Mouse (Mus musculus): ENCODE results near the gene Ppp4r3a. TPM values are rescaled to one million over a fixed set of nuclear protein-coding genes. Genes with fewer than 3 reads are reported as not detected.
A peak's percentile ranks its signal among the peaks of the same experiment; 100 is the strongest.
"Not testable (repeated sequence)": the region's sequence is repeated elsewhere in the genome, so short reads cannot be mapped to it uniquely, and the experiment has no call there.

Gene Ppp4r3a
- total RNA-seq, 2 experiments from 2014 or later, result 43.2 to 43.4 TPM

DNA sequence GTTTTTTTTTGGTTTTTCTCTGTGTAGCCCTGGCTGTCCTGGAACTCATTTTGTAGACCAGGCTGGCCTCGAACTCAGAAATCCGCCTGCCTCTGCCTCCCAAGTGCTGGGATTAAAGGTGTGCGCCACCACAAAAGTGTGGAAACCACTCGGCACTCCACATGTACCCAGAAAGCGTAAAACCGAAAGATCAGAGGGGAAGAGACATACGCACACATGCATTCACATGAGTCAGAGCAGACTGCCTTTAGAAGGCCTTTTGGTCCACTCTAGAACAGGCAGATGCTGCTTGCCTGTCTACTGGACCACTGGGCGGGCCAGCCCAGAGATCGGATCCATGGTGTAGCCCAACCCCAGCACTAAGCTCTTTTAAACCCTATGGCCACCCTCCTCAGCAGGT, 69.8 kb downstream of the Ppp4r3a start:
- not testable (repeated sequence) for DNase-seq (ENCODE audit: low spot score in 2 of 2)

DNA sequence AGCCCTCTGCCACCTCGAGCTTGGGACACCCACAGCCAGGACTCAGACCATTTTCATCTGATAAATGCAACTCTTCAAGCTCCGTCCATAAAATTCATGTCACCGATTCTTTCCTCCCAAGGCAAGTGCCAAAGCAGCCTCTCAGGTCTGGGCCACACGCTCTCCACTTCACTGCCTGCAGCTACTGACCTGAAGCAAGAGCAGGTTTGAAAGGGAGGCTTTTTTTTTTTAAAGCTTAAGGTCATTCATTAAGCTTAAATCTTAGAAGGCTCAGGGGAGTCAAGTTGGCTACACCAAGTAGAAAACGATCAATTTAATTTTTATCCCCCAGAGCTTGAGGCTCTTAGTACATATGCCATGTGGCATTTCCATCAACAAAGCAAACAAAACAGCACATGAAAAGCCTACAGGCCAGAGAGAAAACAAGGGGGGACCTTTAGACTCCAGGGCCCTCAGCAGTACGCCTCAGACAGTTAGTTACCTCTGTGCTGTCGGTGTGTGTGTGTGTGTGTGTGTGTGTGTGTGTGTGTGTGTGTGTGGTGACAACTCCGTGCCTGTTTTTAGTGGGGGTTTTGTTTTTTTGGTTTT, 70.3 kb downstream of the Ppp4r3a start:
- DNase-seq (ENCODE audit: low spot score in 2 of 2), result no peak

DNA sequence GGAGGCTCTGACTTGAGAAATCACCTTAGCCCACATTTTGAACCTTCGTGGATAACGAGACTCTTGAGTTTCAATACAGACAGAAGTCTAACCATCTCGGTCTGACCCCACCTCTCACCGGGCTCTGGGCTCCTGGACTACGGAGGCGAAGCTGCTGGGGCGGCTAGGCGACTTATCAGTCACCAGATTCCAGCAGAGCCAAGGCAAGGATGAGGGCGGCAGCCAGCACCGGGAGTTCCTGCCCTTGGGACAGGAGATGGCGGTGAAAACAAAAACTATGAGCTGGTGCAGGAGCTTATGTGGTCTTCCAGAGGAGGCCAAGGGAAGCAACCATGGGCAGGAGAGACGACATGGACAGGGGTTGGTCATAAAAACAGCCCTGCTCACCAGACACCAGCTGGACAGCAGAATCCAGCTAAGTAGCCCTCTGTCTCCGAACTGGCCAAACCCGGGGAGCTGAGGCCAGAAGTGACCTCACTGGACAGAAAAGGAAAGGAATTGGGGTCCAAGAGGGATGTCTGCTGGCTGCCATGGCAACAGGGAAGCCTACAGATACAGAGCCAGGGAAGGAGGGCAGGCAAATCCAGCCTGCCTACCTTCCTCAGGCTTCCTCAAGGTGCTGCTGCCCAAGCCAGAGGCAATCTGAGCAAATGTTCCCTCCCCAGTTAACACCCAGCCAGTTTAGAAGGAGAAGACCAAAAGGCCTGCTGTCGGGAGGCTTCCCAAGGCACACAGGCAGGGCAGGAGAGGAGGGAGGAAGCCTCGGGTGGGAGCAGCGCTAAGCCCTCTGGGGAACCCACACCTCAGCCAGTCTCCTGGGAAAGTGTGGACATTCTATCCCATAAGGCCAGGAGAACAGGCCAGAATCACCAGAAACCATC, 71.1 kb downstream of the Ppp4r3a start:
- DNase-seq (ENCODE audit: low spot score in 2 of 2), result no peak

DNA sequence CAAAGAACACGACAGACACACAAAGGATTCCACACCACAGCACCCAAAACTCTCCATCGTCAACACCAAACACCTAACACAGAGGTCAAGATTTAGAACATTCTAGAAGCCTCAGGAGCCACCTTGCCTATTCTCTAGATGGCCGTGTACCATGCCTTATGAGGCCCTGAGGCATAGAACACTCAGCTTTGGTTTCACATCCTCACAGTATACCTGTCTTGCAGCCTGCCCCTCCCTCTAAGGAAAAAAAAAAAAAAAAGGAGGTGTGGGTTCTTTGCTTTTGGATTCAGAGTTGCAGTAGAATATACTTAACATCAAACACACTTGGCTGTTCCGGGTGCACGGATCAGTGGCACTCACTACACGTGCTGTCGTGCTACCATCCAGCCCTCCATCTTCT, 72.5 kb downstream of the Ppp4r3a start:
- DNase-seq (ENCODE audit: low spot score in 2 of 2), result no peak

DNA sequence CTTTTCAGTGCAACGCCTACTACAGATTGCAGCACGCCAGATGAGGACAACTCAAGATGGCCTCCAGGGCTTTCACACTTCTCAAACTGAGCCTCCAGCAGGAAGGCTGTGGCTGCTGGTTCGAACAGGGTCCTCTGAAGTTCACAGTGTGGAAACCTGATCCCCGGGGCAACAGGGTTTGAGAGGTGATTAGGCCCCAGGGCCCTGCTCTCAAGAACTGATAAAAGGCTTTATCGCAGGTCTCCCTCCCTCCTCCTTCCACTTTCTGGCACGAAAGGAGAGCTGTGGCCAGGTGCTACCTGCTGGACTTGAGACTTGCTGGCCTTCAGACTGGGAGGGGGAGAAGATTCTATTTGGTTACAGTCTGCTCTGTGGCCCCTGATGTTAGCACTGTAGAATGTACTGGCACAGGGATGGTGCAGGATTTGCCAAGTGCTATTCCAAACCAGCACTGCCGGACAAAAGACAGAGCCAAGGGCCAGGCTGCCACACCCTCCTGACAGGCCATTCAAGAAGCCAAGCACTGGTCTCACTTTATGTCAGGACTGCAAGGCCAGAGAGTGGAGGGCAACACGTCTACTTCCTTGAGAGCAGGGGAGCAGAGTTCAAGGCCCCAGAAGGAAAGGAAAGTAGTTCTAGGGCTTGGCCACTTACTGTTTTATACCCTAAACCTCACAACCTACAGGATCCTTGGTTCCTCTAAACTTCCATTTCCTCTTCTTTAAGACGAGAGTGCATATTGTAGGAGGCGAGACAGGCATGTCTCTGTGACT, 73.2 kb downstream of the Ppp4r3a start:
- DNase-seq (ENCODE audit: low spot score in 2 of 2), result no peak

DNA sequence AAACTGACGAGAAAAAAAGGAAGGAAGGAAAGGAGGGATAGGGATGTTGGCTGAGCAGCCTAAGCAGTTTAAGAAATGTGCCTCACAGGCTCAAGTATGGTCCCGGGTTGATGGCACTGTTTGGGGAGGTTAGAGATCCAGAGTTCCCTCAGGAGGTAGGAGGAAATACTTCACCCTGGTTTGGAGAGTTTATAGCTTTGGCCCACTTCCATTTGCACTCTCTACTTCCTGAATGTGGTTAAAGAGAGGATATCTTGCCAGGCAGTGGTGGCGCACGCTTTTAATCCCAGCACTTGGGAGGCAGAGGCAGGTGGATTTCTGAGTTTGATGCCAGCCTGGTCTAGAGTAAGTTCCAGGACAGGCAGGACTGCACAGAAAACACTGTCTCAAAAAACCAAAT, 74.3 kb downstream of the Ppp4r3a start:
- no peak for DNase-seq (ENCODE audit: low spot score in 2 of 2)

DNA sequence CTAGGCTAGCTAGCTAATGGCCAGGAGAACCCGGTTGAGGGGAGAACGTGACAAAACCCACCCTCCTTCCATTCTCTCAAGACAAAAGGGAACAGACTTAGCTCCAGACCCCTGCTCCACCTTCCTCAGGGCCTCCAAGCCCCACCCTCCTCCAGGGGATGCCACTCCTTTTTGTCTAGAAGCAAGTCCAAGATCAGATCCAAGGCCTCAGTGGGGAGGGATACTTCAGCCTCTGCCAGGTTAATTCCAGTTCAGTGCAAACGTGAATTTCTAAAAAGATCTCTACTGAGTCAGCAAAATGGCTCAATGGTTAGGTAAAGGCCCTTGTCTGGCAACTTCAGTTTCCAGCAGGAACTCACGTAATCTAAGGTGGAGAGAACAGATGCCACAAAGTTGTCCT, 74.9 kb downstream of the Ppp4r3a start:
- DNase-seq (ENCODE audit: low spot score in 2 of 2), result no peak

DNA sequence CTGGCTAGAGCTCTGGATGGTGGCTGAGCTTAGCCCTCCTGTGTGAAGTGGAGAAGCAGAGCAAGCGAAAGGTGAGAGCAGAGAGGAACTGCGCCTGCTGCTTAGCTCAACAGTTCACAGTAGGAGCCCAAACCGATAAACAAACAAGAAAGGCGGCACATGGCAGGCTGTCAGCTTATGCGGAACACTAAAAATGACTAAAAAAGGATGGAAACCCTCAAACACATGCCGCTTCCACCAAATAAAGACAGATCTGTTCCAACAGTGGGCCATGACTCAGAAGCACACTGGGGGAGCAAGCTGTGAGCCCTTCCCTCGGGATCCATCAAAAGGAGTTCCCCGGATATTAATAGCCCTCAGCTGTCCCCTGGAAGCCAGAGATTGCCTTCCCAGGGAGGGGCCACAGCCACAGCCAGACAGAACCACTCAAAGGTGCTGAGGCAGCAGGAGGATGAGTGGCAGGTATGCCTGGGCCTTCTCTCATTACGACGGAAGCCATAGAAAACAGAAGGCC, 75.5 kb downstream of the Ppp4r3a start:
- peak; percentile 59 to 81 for DNase-seq (ENCODE audit: low spot score in 2 of 2)

DNA sequence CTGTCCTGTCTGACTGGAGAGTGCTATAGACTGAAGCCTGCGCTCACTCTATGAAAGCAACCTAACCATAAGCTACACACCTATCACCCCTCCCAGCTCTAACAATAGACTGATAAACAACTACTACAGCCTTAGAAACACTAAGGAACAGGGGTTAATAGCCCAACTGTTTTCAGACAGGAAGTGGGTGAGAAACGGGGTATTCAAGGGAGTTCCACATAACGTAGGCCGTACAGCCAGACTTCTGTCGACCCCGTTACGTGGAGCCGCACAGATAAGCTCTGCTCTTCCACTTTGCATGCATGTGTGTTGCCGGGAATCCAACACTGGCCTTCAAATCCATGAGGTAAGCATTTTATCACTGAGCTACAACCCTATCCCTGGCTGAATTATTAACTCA, 76.1 kb downstream of the Ppp4r3a start:
- DNase-seq (ENCODE audit: low spot score in 2 of 2), result no peak

DNA sequence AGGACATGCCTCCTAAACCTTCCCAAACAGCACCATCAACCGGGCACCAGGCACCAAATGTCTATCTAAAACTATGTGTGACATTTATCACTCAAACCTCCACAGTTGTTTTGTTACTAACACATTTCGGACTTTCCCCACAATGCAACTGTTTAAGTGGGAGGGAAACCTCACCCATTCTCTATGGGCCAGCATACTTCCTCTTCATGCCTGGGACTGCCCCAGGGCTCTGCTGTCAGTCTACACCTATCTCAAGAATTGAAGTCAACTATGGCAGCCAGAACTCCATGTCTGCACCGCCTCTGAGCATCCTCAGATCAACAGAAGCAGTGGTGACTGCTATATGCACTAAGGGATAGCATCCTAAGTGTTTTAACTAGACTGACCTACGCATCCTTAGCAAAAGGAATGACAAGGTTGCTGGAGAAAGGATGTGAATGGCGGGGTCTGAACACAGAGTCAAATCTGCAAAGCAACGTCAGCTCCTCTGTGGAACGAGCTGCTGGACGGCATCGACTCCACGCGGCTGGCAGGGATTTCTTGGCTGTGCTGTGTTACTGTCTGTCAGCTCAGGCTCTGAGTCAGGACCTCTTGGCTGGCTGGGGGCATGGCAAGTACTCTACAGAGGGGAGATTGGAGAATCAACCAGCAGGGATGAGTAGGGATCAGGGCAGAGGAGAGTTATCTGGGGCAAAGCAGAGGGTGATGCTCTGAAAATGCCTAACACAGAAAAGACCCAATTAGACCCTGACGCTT, 77.7 kb downstream of the Ppp4r3a start:
- no peak for DNase-seq (ENCODE audit: low spot score in 2 of 2)

DNA sequence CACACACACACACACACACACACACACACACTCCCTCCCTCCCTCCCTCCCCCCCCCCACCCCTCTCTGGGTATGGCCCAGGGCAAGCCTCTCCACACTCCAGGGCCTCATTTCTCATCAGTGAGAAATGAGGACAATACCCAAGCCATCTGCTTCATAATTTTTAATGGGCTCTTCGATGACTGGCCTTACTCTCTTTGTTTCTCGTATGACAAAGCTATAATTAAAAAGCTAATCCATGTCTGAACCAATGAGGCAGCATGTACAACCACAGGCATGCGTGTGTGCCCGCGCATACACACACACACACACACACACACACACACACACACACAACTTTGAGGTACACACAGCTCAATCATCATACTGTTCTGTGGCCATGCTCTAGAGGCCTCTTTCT, 78.5 kb downstream of the Ppp4r3a start:
- DNase-seq (ENCODE audit: low spot score in 2 of 2), result no peak

DNA sequence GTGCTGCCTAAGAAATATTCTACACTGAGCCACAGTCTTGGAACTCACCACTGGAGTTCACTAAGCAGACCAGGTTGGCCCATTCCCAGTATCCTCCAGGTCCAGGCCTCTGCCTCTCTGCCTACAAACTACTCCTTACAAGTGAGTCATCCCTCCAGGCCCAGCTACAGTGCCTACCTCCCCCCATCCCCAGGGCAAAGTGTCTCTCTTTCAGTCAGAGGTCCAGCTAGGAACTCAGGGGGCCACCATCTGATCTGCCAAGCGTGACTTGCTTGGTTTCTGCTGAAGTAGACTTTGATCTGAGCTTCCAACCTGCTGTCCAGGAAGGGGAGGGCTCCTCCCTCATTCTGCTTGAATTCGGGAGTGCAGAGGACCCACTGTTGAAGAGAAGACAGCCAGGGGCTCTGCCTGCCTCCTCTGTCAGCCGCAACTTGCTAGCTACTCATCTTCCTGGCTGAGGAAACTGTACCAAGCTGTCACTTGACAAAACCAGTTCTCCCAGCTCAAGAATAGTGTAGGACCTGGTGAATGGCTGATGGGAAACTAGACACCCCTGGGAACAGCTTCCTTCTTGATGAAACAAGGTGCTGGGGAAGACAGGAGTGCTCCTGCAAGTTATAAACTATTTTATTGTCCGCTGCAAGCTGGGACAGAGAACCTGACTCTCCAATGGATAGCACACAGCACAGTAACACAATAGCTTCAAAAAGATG, 80.5 kb downstream of the Ppp4r3a start:
- DNase-seq (ENCODE audit: low spot score in 2 of 2), result no peak

DNA sequence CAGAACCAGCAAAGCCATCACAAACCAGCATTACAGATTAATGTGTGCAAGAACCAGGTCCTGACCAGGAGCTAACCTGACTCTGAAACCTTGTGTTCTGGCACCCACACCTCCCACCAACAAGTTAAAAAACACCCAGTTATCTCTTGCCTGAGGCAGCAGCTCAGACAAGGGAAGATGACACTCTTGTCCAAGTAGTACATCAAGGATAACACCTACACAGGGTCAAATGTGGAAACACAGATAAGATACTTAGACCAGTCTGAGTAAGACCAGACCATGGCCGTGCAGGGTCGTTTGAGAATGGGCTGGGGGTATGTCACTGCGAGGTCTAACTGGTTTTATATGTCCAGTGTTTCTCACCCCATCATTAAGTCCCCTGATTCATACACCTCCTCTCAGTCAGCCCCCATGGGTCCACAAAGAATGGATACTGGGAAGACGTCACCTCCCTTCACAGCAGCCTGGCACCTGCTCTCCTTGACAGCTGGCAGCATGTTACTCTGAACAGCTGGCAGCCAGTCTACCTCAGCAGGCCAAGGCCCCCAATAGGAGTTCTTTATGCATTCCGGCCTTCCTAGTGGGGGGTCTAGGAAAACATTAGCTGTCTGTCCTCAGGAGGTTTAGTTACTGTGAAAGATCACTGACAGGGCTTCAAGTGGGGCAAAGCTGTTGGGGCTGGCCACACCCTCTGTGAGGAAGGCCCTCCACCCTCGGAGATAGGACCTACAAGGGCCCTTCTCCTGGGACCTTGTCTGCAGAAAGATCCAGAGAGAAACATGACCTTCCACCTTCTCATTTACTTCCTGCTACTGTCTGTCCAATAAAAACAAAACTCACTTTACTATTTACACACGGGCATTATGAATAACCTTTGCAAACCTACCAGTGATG, 84.2 kb downstream of the Ppp4r3a start:
- no peak for DNase-seq (ENCODE audit: low spot score in 2 of 2)

DNA sequence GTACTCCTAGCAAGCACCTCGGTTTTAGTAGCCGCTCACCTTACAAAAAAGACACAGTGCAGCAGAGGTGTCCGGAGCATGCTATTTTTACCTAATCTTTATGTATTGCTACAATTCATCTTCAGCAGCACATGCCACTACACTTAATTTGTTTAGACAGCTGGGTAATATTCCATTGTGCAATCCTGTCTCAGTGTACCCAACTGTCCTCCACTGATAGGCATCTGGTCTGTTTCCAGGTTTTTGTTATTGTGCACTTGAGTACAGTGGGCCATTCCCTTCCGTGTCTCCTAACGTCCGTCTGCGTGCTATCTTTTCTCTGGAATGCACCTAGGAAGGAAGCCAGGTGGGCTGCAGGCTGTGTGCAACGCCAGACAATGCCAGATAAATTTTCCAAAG, 84.9 kb downstream of the Ppp4r3a start:
- DNase-seq (ENCODE audit: low spot score in 2 of 2), result no peak

DNA sequence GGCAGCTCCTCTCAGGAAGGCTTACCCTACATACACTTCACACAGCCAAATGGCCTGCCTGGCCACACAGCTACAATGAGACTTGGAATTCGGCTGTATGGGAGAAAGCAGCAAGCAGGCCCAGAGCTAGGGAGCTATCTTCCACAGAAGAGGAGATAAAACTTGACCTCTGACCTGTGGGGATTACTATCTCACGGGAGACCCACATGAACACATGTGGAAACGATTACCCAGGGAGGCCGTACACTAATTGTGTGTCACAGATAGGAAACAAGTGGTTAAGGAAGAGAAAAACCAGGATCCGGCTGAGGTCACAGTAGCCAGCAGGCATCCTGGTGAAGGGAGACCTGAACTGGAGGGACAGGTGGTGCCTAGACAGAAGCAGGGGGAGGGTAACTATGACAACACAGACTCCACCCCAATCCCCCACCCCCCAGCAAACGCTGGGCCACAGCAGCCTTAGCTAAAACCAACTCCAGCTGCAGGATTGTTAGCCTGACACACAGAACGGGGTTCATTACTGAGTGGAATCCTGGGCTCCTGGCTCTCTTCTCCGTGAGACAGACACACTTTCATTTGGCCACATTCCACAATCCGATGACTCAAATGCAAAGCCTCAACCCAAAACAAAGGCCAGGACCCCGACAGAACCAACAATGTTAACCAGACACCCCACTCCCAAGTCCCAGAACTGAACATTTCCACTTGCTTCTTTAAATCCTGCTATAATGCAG, 85.5 kb downstream of the Ppp4r3a start:
- DNase-seq (ENCODE audit: low spot score in 2 of 2), result no peak

DNA sequence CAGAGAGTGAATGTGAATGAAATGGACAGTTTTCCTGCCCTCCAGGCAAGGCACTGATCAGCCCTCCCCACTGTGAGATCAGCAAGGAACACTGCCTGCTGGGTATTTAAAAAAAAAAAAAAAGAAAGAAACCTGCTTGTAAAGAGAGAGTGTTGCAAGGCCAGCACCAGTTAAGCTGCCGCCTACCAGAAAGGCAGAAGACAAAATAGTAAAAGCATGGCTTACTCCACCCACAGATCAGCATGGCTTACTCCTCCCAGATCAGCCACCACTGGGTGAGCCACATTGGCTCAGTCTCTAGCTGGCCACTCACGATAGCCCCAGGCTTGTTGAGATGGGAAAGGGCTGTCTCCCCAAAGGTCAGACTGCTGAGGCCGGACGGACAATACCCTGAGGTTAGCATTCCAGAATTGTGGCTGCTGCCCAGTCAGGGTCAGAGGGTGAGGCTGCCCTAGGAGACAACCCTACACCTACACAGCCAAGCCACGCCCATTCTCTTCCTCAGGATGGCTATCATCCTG, 87.1 kb downstream of the Ppp4r3a start:
- DNase-seq (ENCODE audit: low spot score in 2 of 2), result no peak

DNA sequence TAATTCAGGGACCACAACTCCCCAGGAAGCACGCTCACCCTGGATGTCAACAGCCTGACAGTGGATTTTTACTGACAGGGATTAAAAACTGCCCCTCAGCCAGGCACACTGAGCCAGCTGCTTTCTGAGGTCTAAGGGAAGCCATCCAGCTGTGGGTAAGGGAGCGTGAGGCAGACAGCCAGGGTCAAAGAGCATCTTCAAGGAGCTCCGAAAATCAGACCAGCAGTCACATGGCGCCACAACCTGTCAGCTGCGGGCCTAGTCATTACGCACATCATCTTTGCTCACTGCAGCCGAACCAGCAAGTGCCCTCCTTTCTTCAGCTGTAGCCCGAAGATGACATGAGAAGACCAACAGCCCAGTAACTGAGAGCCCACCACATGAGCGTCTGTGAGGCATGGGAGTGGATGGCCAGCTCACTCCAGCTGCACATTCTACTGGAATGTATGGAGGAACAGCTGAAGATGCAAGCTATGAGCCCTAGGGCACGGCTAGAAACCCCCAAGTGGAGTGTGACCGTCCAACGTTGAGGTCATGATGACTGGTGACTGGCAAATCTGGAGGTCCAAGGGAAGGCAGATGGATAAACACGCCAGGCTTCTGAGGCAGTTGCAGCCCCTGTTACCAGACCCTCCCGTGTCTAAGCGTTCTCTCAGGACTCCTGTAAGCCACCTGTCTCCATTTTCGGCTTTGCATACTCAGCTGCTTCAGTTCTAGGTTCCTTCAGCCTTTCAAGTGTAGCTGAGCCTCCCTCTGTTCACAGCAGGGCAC, 87.7 kb downstream of the Ppp4r3a start:
- DNase-seq (ENCODE audit: low spot score in 2 of 2), result no peak
